Mouse (Mus musculus): ENCODE results near the gene Bean1.

- TF ChIP-seq CTCF (IDR thresholded peaks at IDR 0.05; ENCODE audit: low read depth) (no peak), EP300 (IDR thresholded peaks at IDR 0.05; ENCODE audit: low read depth) (no peak)
These were observed 5.7 kb downstream of the Bean1 start for GRCm38 (mm10) chr8:104175848-104176527.

Measured in liver, embryonic 14.5 days (tissue).